In genomic region chr4:142014659-142015608, GRCm38 (mm10) we compare ENCODE assay signal across 8 mouse cellular contexts. TPM values are rescaled to one million over a fixed set of nuclear protein-coding genes. Genes with fewer than 3 reads are reported as not detected.
DNase-seq lines count a peak whose midpoint lies in the region; ATAC-seq and TF ChIP-seq lines count a peak whose summit lies in the region.

Gene Fhad1, minus strand, starts transcription at chr4:142015082.

- H3K4me3 ChIP-seq in E14TG2a.4 (replicated peaks; ENCODE audit: low read length): peak within 1 kb of the TSS; percentile 78
- peak within 1 kb of the TSS; percentile 46 for H3K4me3 ChIP-seq in forebrain, embryonic 16.5 days (replicated peaks; ENCODE audit: low read length)
- H3K4me3 ChIP-seq in lung, embryonic 14.5 days (ENCODE audit: low read depth, low read length): peak within 1 kb of the TSS; percentile 31

- peak within 1 kb of the TSS; percentile 51 for H3K9ac ChIP-seq in forebrain, embryonic 16.5 days (replicated peaks; ENCODE audit: low read depth, low read length)
- H3K9ac ChIP-seq in lung, embryonic 14.5 days: peak within 1 kb of the TSS; percentile 31

- peaks cover 60% of the 10 kb centered on the region for H3K4me1 ChIP-seq in E14TG2a.4 (replicated peaks; ENCODE audit: low read depth, low read length)
- peaks cover 13% of the 10 kb centered on the region for H3K4me1 ChIP-seq in forebrain, embryonic 16.5 days (replicated peaks; ENCODE audit: control insufficient read depth, insufficient read depth, low read length)
- H3K4me1 ChIP-seq in lung, embryonic 14.5 days (ENCODE audit: insufficient read depth): 0 out of 2 replicates have a peak, but pooled peaks cover 12% of the 10 kb centered on the region

- peaks cover 63% of the 10 kb centered on the region for H3K27me3 ChIP-seq in E14TG2a.4 (ENCODE audit: insufficient read depth, low read length)
- peaks cover 4% of the 10 kb centered on the region; the same call in 1 of the 2 replicates for H3K27me3 ChIP-seq in forebrain, embryonic 16.5 days (replicated peaks; ENCODE audit: control insufficient read depth, insufficient read depth, low read length)
- H3K27me3 ChIP-seq in lung, embryonic 14.5 days (ENCODE audit: insufficient read depth, low read length): peaks cover 11% of the 10 kb centered on the region; the same call in 1 of the 2 replicates

- ATAC-seq in forebrain, embryonic 16.5 days: peak; percentile 82
- ATAC-seq in lung, embryonic 14.5 days (ENCODE audit: insufficient read depth): peak; percentile 87
- ATAC-seq in neutrophil, adult 5-6 weeks (ENCODE audit: extremely low read depth, insufficient number of reproducible peaks, low FRiP score, poor library complexity, severe bottlenecking): peak; percentile 27; the same call in 1 of the 2 replicates

- H3K9me3 ChIP-seq in E14TG2a.4 (ENCODE audit: low read length): no peaks in the 10 kb centered on the region
- no peaks in the 10 kb centered on the region for H3K9me3 ChIP-seq in forebrain, embryonic 16.5 days (ENCODE audit: control insufficient read depth, low read length)
- no peaks in the 10 kb centered on the region for H3K9me3 ChIP-seq in lung, embryonic 14.5 days (ENCODE audit: low read depth, low read length)

- WGBS in forebrain, embryonic 16.5 days: under 1% methylated on average over 42 of the region's 46 CpGs
- under 1% methylated on average over 44 of the region's 46 CpGs for WGBS in lung, embryonic 14.5 days

- intact Hi-C loops in heart, postnatal 14 days (cut with DNase I): no loop called here

- no peak for TF ChIP-seq CTCF in E14TG2a.4 (conservative IDR thresholded peaks at IDR 0.05; ENCODE audit: low read length)
- peak; percentile 23; the same call in 1 of the 2 replicates for TF ChIP-seq CTCF in lung, embryonic 14.5 days (IDR thresholded peaks at IDR 0.05; ENCODE audit: low read depth)

- H3K27ac ChIP-seq in forebrain, embryonic 16.5 days (ENCODE audit: low read length): no peak within 1 kb of the TSS
- H3K27ac ChIP-seq in lung, embryonic 14.5 days (ENCODE audit: low read depth): no peak within 1 kb of the TSS

- H3K36me3 ChIP-seq in E14TG2a.4 (ENCODE audit: insufficient read depth, low read length): no peaks in the 10 kb centered on the region
- H3K36me3 ChIP-seq in forebrain, embryonic 16.5 days (ENCODE audit: control insufficient read depth, insufficient read depth): no peaks in the 10 kb centered on the region
- no peaks in the 10 kb centered on the region for H3K36me3 ChIP-seq in lung, embryonic 14.5 days (ENCODE audit: insufficient read depth)

- peak within 1 kb of the TSS; percentile 74 for H3K4me2 ChIP-seq in forebrain, embryonic 16.5 days (ENCODE audit: low read length)
- H3K4me2 ChIP-seq in lung, embryonic 14.5 days: peak within 1 kb of the TSS; percentile 68

- peak; percentile 85 for DNase-seq in cerebellum, adult 11-12 months
- peak; percentile 75 to 76 for DNase-seq in heart, postnatal 14 days
- peak; percentile 93 to 95 for DNase-seq in kidney, postnatal 36 days
- DNase-seq in lung, embryonic 14.5 days: peak; percentile 90
- DNase-seq in testis, postnatal 10 days (ENCODE audit: low spot score): peak; percentile 89

RNA-seq across cellular contexts. Expression of gene Fhad1, which starts in this region (rescaled TPM):
- 1.6 and 1.8 TPM in 2 replicates for polyA plus RNA-seq in forebrain, embryonic 16.5 days (2015; fragmentation: Nextera tagmentation; extraction: Ambion mirVana)
- under 1 TPM; 0.17 to 0.48 TPM for total RNA-seq in heart, postnatal 14 days (2021)
- polyA plus RNA-seq in lung, embryonic 14.5 days (2014; fragmentation: Nextera tagmentation; extraction: Ambion mirVana): 0.68 and 1.4 TPM in 2 replicates
- total RNA-seq in neutrophil, adult 5-6 weeks (2017): not detected in 2 replicates

Comparison
In these comparisons a context has a peak if more than half of its experiments do, and no peak if none do; other contexts are left out.
1. Peak in DNase-seq in heart, postnatal 14 days; RNA of the gene not detected or under 1 TPM.
2. Peak in ATAC-seq in neutrophil, adult 5-6 weeks; RNA of the gene not detected or under 1 TPM.
3. ATAC-seq: peak in every context shown above with its lines; median percentile 87 in lung, embryonic 14.5 days; 82 in forebrain, embryonic 16.5 days; 27 in neutrophil, adult 5-6 weeks.